Mouse (Mus musculus) liver, embryonic 11.5 days (tissue): ENCODE data around the gene Naa40. TPM values are rescaled to one million over a fixed set of nuclear protein-coding genes. Genes with fewer than 3 reads are reported as not detected.

ENCODE experiments used
- ATAC-seq: fragments of 200-750 bp; cut with Nextera tagmentation; replicated peaks from 2 replicates; pipeline ENCODE4 v1.8.0; 2017; ENCODE audit warnings: moderate number of reproducible peaks, mild to moderate bottlenecking, moderate TSS enrichment, moderate library complexity; ENCODE audit not compliant: low FRiP score
- DNase-seq: peaks from one replicate; pipeline ENCODE4 v3.0.0-alpha.2; 2017; ENCODE audit warnings: low spot score
- H3K27ac ChIP-seq: fragments of 300-500 bp; sonication (generic); 2 replicates; pipeline ENCODE4 v1.5.1; 2014; ENCODE audit warnings: mild to moderate bottlenecking, low read depth, low read length, control low read depth
- H3K27me3 ChIP-seq: fragments of 300-500 bp; sonication (generic); replicated peaks from 2 replicates; pipeline ENCODE4 v1.6.1; 2014; ENCODE audit warnings: low read length, mixed read lengths; ENCODE audit not compliant: control insufficient read depth, insufficient read depth
- H3K36me3 ChIP-seq: fragments of 300-500 bp; sonication (generic); 2 replicates; pipeline ENCODE4 v1.6.1; 2014; ENCODE audit warnings: mild to moderate bottlenecking, low read length, moderate library complexity, mixed read lengths; ENCODE audit not compliant: control insufficient read depth, insufficient read depth
- H3K4me1 ChIP-seq: fragments of 300-500 bp; sonication (generic); replicated peaks from 2 replicates; pipeline ENCODE4 v1.6.1; 2014; ENCODE audit warnings: low read length, mixed read lengths; ENCODE audit not compliant: control insufficient read depth, insufficient read depth
- H3K4me2 ChIP-seq: fragments of 300-500 bp; sonication (generic); 2 replicates; pipeline ENCODE4 v1.6.1; 2014; ENCODE audit warnings: mild to moderate bottlenecking, control low read depth, moderate library complexity
- H3K4me3 ChIP-seq: fragments of 300-500 bp; sonication (generic); 2 replicates; pipeline ENCODE4 v1.5.1; 2014; ENCODE audit warnings: low read depth, low read length, control low read depth
- H3K9ac ChIP-seq: fragments of 300-500 bp; sonication (generic); 2 replicates; pipeline ENCODE4 v1.6.1; 2014; ENCODE audit warnings: low read depth, low read length, control low read depth
- H3K9me3 ChIP-seq: fragments of 300-500 bp; sonication (generic); 2 replicates; pipeline ENCODE4 v1.6.1; 2016; ENCODE audit warnings: low read length, inconsistent platforms, mixed read lengths; ENCODE audit not compliant: control insufficient read depth
- WGBS: fragments of 180-500 bp; shearing (Covaris S2); extraction: QIAGEN DNeasy Blood & Tissue Kit; methylation state at CpG from one replicate; pipeline ENCODE4 v1.1.7; 2014; 5-methylcytosine and 5-hydroxymethylcytosine counted together
- polyA plus RNA-seq: library from polyadenylated mRNA; unstranded; fragments of >200 nt; fragmentation: Nextera tagmentation; extraction: Ambion mirVana; gene quantifications from 2 replicates; pipeline ENCODE4 v1.2.1, GENCODE M21; 2014

Naa40 gene
- polyA plus RNA-seq, 1 experiment from 2014 or later, result 70.7 TPM

DNA sequence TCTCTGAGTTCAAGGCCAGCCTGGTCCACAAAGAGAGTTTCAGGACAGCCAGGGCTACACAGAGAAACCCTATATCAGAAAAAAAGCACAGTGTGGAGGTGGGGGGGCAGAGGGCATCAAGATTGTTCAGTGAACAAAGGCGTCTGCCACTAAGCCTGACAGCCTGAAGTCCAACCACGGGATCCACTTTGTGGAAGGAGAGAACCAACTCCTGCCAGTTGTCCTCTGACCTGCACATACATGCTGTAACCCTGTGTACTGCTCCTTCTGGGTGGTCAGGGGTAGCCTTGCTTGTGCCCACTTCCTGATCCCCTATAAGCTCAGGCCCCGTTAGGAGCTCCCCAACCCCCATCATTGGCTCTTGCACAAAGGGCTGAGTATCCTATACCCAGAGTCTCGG lies 55.9 kb downstream of the Naa40 start:
- Histone ChIP-seq H3K9me3 (no peaks in the 10 kb centered on the region), H3K27me3 (peaks cover 55% of the 10 kb centered on the region), H3K4me1 (peaks cover 3% of the 10 kb centered on the region; the same call in 1 of the 2 replicates), H3K27ac (no peak overlapping the region), H3K4me3 (no peak overlapping the region), H3K36me3 (no peaks in the 10 kb centered on the region), H3K9ac (no peak overlapping the region), H3K4me2 (no peak overlapping the region)
- DNase-seq (no peak), ATAC-seq (no peak)
- WGBS, result 49% methylated on average over 4 of the region's 4 CpGs

DNA sequence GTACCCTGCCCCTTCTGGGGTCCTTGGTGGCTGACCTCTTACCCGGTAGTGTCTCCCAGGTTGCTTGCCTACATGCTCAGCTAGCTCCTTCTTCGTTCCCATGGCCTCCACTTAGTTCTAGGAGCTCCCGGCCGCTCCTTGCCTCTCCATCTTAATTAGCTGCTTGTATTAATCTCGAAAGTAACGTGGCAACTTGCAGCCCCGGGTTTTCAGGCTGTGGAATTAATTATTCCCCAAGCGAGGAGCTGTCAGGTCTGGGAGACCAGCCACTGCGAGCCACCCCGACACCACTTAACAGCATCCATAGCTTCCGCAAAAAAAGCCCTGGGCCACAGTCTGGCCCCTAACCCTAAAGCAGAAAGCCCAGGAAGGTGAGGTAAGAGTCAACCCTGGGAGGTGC lies 57.6 kb downstream of the Naa40 start:
- no peak overlapping the region for H3K9ac ChIP-seq
- WGBS, result 52% methylated on average over 11 of the region's 11 CpGs

GRCm38 (mm10) chr19:7182273-7182949 lies 58.6 kb downstream of the Naa40 start:
- Histone ChIP-seq H3K9ac (no peak overlapping the region), H3K4me3 (no peak overlapping the region), H3K27me3 (peaks cover 70% of the 10 kb centered on the region), H3K4me2 (peak overlapping the region; percentile 10; the same call in 1 of the 2 replicates), H3K4me1 (0 out of 2 replicates have a peak, but pooled peaks cover 3% of the 10 kb centered on the region), H3K9me3 (no peaks in the 10 kb centered on the region), H3K36me3 (no peaks in the 10 kb centered on the region), H3K27ac (no peak overlapping the region)
- WGBS, result 11% methylated on average over 23 of the region's 23 CpGs
- no peak for DNase-seq
- ATAC-seq, result no peak; the same call in 1 of the 2 replicates

More for the DNA sequence above, 57.6 kb downstream of the Naa40 start:
- Histone ChIP-seq H3K9me3 (no peaks in the 10 kb centered on the region), H3K4me3 (no peak overlapping the region), H3K36me3 (no peaks in the 10 kb centered on the region), H3K27ac (no peak overlapping the region), H3K4me2 (no peak overlapping the region), H3K4me1 (0 out of 2 replicates have a peak, but pooled peaks cover 3% of the 10 kb centered on the region), H3K27me3 (peaks cover 62% of the 10 kb centered on the region)
- ATAC-seq, result no peak
- no peak for DNase-seq

GRCm38 (mm10) chr19:7181496-7181895 lies 59.5 kb downstream of the Naa40 start:
- no peaks in the 10 kb centered on the region for H3K9me3 ChIP-seq
- no peaks in the 10 kb centered on the region for H3K36me3 ChIP-seq
- H3K4me1 ChIP-seq, result 0 out of 2 replicates have a peak, but pooled peaks cover 3% of the 10 kb centered on the region
- H3K27me3 ChIP-seq, result peaks cover 68% of the 10 kb centered on the region
- no peak for DNase-seq
- 62% methylated on average over 7 of the region's 7 CpGs for WGBS
- no peak overlapping the region for H3K4me2 ChIP-seq
- no peak overlapping the region for H3K27ac ChIP-seq
- H3K9ac ChIP-seq, result no peak overlapping the region
- ATAC-seq, result no peak
- H3K4me3 ChIP-seq, result no peak overlapping the region

- DNase-seq (no peak), ATAC-seq (no peak)
- H3K9ac ChIP-seq, result no peak overlapping the region
- 0 out of 2 replicates have a peak, but pooled peaks cover 7% of the 10 kb centered on the region for H3K4me1 ChIP-seq
- H3K9me3 ChIP-seq, result no peaks in the 10 kb centered on the region
- WGBS, result 70% methylated on average over 8 of the region's 8 CpGs
- H3K4me3 ChIP-seq, result no peak overlapping the region
- no peak overlapping the region for H3K27ac ChIP-seq
- no peak overlapping the region for H3K4me2 ChIP-seq
- H3K27me3 ChIP-seq, result peaks cover 69% of the 10 kb centered on the region
- no peaks in the 10 kb centered on the region for H3K36me3 ChIP-seq
These were observed 60.1 kb downstream of the Naa40 start for GRCm38 (mm10) chr19:7180756-7181405.

DNA sequence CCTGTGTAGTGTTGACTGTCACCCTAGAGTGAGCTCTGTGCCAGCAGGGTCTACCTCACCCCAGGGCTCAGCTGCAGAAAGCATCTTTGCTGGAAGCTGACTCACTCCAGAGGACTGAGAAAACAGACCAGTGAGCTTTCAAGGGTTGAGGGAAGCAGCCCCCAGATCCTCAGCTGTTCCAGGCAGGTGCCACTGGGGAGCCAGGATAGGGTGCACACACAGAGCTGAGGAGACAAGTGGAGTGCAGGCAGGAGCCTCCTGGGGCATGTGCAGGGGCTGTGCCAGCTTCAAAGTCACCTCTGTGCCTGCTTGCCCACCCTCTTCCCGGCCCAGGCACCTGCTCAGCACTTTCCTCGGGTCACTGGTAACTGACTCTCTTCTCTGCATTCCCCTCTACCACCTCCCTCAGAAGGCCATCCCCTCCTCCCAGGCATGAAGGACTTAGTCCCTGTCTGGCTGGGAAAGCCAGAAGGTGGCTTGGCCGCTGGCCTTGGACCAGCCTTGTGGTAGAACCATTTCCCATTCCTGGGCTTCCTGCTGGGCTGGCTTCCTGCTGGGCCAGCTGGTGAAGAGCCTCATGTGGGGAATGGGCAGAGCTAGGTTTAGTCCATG lies 62.0 kb downstream of the Naa40 start:
- no peak overlapping the region for H3K27ac ChIP-seq
- H3K4me1 ChIP-seq, result 0 out of 2 replicates have a peak, but pooled peaks cover 8% of the 10 kb centered on the region
- H3K9ac ChIP-seq, result no peak overlapping the region
- DNase-seq, result no peak
- H3K4me2 ChIP-seq, result no peak overlapping the region
- H3K9me3 ChIP-seq, result no peaks in the 10 kb centered on the region
- H3K27me3 ChIP-seq, result peaks cover 56% of the 10 kb centered on the region
- WGBS, result 48% methylated on average over 3 of the region's 3 CpGs
- no peak for ATAC-seq
- no peaks in the 10 kb centered on the region for H3K36me3 ChIP-seq
- H3K4me3 ChIP-seq, result no peak overlapping the region

DNA sequence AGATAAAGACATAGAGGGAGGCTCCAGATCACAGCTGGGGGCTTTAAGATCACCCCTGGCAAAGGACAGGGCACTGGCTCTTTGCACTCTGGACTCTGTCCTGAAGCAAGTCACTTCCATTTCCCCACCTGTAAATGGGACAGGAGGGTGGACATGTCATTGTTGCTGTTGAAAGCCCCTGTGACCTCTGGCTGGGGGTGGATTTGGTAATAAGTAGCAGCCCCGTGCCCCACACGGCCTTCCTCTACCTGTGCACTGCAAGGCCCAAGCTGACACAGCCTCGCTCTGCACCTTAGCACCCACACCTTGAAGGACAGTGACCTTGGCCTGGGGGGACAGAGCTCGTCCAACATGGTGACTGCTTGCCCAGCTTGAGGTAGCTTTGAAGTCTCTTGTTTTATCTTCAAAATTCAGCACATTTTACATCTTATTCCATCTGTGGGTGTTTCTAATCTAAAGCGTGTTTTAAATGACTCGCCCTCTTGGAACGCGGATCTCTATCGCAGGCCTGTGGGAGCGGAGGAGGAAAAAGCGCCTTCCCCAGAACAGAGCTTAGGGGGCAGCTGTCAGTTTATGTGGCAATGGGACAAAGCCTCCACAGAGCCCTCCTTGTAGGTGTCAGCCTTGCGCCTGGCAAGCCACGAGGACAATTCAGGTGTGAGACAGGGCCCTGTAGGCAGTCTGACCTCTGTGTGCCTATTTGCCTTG lies 63.0 kb downstream of the Naa40 start:
- ATAC-seq (no peak), DNase-seq (no peak)
- no peaks in the 10 kb centered on the region for H3K36me3 ChIP-seq
- no peak overlapping the region for H3K4me3 ChIP-seq
- H3K9me3 ChIP-seq, result no peaks in the 10 kb centered on the region
- H3K4me2 ChIP-seq, result no peak overlapping the region
- no peak overlapping the region for H3K27ac ChIP-seq
- WGBS, result 50% methylated on average over 13 of the region's 13 CpGs
- 0 out of 2 replicates have a peak, but pooled peaks cover 8% of the 10 kb centered on the region for H3K4me1 ChIP-seq
- peaks cover 50% of the 10 kb centered on the region for H3K27me3 ChIP-seq
- H3K9ac ChIP-seq, result no peak overlapping the region

GRCm38 (mm10) chr19:7176041-7176696 lies 64.8 kb downstream of the Naa40 start:
- no peaks in the 10 kb centered on the region for H3K9me3 ChIP-seq
- WGBS, result 17% methylated on average over 11 of the region's 11 CpGs
- no peak overlapping the region for H3K27ac ChIP-seq
- no peak overlapping the region for H3K9ac ChIP-seq
- no peaks in the 10 kb centered on the region for H3K36me3 ChIP-seq
- no peak for ATAC-seq
- peaks cover 37% of the 10 kb centered on the region for H3K27me3 ChIP-seq
- H3K4me2 ChIP-seq, result no peak overlapping the region
- peaks cover 16% of the 10 kb centered on the region for H3K4me1 ChIP-seq
- H3K4me3 ChIP-seq, result no peak overlapping the region
- no peak for DNase-seq
